Mouse (Mus musculus): ENCODE data around the gene Ube2cbp. TPM values are rescaled to one million over a fixed set of nuclear protein-coding genes. Genes with fewer than 3 reads are reported as not detected.

Gene Ube2cbp
- polyA plus RNA-seq, 1 experiment from 2014 or later: 5.4 TPM

- no peak overlapping the region for H3K27ac ChIP-seq
- H3K4me1 ChIP-seq: no peaks in the 10 kb centered on the region
- no peak overlapping the region for H3K4me2 ChIP-seq (replicated peaks)
- no peaks in the 10 kb centered on the region for H3K27me3 ChIP-seq
- no peak for ATAC-seq (ENCODE audit: insufficient number of reproducible peaks, insufficient read depth, low FRiP score, low TSS enrichment)
- H3K4me3 ChIP-seq: no peak overlapping the region
- H3K9me3 ChIP-seq: no peaks in the 10 kb centered on the region
- no peak overlapping the region for H3K9ac ChIP-seq
- no peaks in the 10 kb centered on the region for H3K36me3 ChIP-seq
- 73% methylated on average over 9 of the region's 9 CpGs for WGBS
These were observed 104.2 kb downstream of the Ube2cbp start for GRCm38 (mm10) chr9:86360536-86360935.

- no peaks in the 10 kb centered on the region for H3K36me3 ChIP-seq
- no peak overlapping the region for H3K27ac ChIP-seq
- no peak overlapping the region for H3K9ac ChIP-seq
- H3K4me3 ChIP-seq: no peak overlapping the region
- H3K27me3 ChIP-seq: no peaks in the 10 kb centered on the region
- WGBS: 79% methylated on average over 3 of the region's 3 CpGs
- no peaks in the 10 kb centered on the region for H3K4me1 ChIP-seq
- no peaks in the 10 kb centered on the region for H3K9me3 ChIP-seq
- no peak overlapping the region for H3K4me2 ChIP-seq (replicated peaks)
- ATAC-seq (ENCODE audit: insufficient number of reproducible peaks, insufficient read depth, low FRiP score, low TSS enrichment): no peak
These were observed 108.9 kb downstream of the Ube2cbp start for GRCm38 (mm10) chr9:86355851-86356250.

GRCm38 (mm10) chr9:86351491-86351890, 113.3 kb downstream of the Ube2cbp start:
- ATAC-seq (ENCODE audit: insufficient number of reproducible peaks, insufficient read depth, low FRiP score, low TSS enrichment): no peak
- Histone ChIP-seq H3K4me1 (no peaks in the 10 kb centered on the region), H3K36me3 (no peaks in the 10 kb centered on the region), H3K4me2 (replicated peaks) (no peak overlapping the region), H3K27me3 (no peaks in the 10 kb centered on the region), H3K4me3 (no peak overlapping the region), H3K9ac (no peak overlapping the region), H3K9me3 (no peaks in the 10 kb centered on the region), H3K27ac (no peak overlapping the region)
- 52% methylated on average over 3 of the region's 3 CpGs for WGBS

GRCm38 (mm10) chr9:86336792-86337191, 128.0 kb downstream of the Ube2cbp start:
- Histone ChIP-seq H3K36me3 (no peaks in the 10 kb centered on the region), H3K27ac (no peak overlapping the region), H3K4me3 (no peak overlapping the region), H3K9me3 (no peaks in the 10 kb centered on the region), H3K9ac (no peak overlapping the region), H3K4me1 (0 out of 2 replicates have a peak, but pooled peaks cover 5% of the 10 kb centered on the region), H3K4me2 (replicated peaks) (no peak overlapping the region), H3K27me3 (no peaks in the 10 kb centered on the region)
- 86% methylated on average over 2 of the region's 2 CpGs for WGBS
- ATAC-seq (ENCODE audit: insufficient number of reproducible peaks, insufficient read depth, low FRiP score, low TSS enrichment): no peak

- Histone ChIP-seq H3K4me2 (replicated peaks) (no peak overlapping the region), H3K9ac (no peak overlapping the region), H3K4me3 (no peak overlapping the region), H3K36me3 (no peaks in the 10 kb centered on the region), H3K4me1 (0 out of 2 replicates have a peak, but pooled peaks cover 5% of the 10 kb centered on the region), H3K27ac (no peak overlapping the region), H3K27me3 (no peaks in the 10 kb centered on the region), H3K9me3 (no peaks in the 10 kb centered on the region)
- ATAC-seq (ENCODE audit: insufficient number of reproducible peaks, insufficient read depth, low FRiP score, low TSS enrichment): no peak
- 60% methylated on average over 3 of the region's 3 CpGs for WGBS
These were observed 128.4 kb downstream of the Ube2cbp start for GRCm38 (mm10) chr9:86336361-86336760.

GRCm38 (mm10) chr9:86335588-86335987, 129.2 kb downstream of the Ube2cbp start:
- no peak for ATAC-seq (ENCODE audit: insufficient number of reproducible peaks, insufficient read depth, low FRiP score, low TSS enrichment)
- WGBS: 71% methylated on average over 4 of the region's 4 CpGs
- H3K27ac ChIP-seq: no peak overlapping the region

GRCm38 (mm10) chr9:86334357-86334756, 130.4 kb downstream of the Ube2cbp start:
- 81% methylated on average over 5 of the region's 5 CpGs for WGBS
- Histone ChIP-seq H3K4me3 (no peak overlapping the region), H3K4me1 (0 out of 2 replicates have a peak, but pooled peaks cover 5% of the 10 kb centered on the region), H3K27ac (no peak overlapping the region), H3K9me3 (no peaks in the 10 kb centered on the region), H3K4me2 (replicated peaks) (no peak overlapping the region), H3K36me3 (no peaks in the 10 kb centered on the region), H3K27me3 (no peaks in the 10 kb centered on the region), H3K9ac (no peak overlapping the region)
- no peak for ATAC-seq (ENCODE audit: insufficient number of reproducible peaks, insufficient read depth, low FRiP score, low TSS enrichment)

More at GRCm38 (mm10) chr9:86335588-86335987, 129.2 kb downstream of the Ube2cbp start:
- no peaks in the 10 kb centered on the region for H3K9me3 ChIP-seq
- no peaks in the 10 kb centered on the region for H3K36me3 ChIP-seq
- H3K4me3 ChIP-seq: no peak overlapping the region
- no peak overlapping the region for H3K4me2 ChIP-seq (replicated peaks)
- H3K4me1 ChIP-seq: 0 out of 2 replicates have a peak, but pooled peaks cover 5% of the 10 kb centered on the region
- no peak overlapping the region for H3K9ac ChIP-seq
- no peaks in the 10 kb centered on the region for H3K27me3 ChIP-seq

GRCm38 (mm10) chr9:86330591-86330990, 134.2 kb downstream of the Ube2cbp start:
- Histone ChIP-seq H3K4me2 (replicated peaks) (no peak overlapping the region), H3K9me3 (no peaks in the 10 kb centered on the region), H3K4me1 (no peaks in the 10 kb centered on the region), H3K36me3 (no peaks in the 10 kb centered on the region), H3K4me3 (no peak overlapping the region), H3K27ac (no peak overlapping the region), H3K27me3 (no peaks in the 10 kb centered on the region), H3K9ac (no peak overlapping the region)
- WGBS: 72% methylated on average over 3 of the region's 3 CpGs
- ATAC-seq (ENCODE audit: insufficient number of reproducible peaks, insufficient read depth, low FRiP score, low TSS enrichment): no peak

GRCm38 (mm10) chr9:86328270-86328669, 136.5 kb downstream of the Ube2cbp start:
- Histone ChIP-seq H3K4me1 (peaks cover 9% of the 10 kb centered on the region), H3K27ac (no peak overlapping the region), H3K4me3 (no peak overlapping the region), H3K4me2 (replicated peaks) (no peak overlapping the region), H3K9ac (no peak overlapping the region), H3K36me3 (no peaks in the 10 kb centered on the region), H3K9me3 (no peaks in the 10 kb centered on the region), H3K27me3 (no peaks in the 10 kb centered on the region)
- 74% methylated on average over 4 of the region's 4 CpGs for WGBS
- ATAC-seq (ENCODE audit: insufficient number of reproducible peaks, insufficient read depth, low FRiP score, low TSS enrichment): no peak

GRCm38 (mm10) chr9:86327341-86327740, 137.4 kb downstream of the Ube2cbp start:
- H3K9ac ChIP-seq: no peak overlapping the region
- no peaks in the 10 kb centered on the region for H3K36me3 ChIP-seq
- H3K4me2 ChIP-seq (replicated peaks): no peak overlapping the region
- H3K9me3 ChIP-seq: no peaks in the 10 kb centered on the region
- no peak for ATAC-seq (ENCODE audit: insufficient number of reproducible peaks, insufficient read depth, low FRiP score, low TSS enrichment)
- 56% methylated on average over 3 of the region's 3 CpGs for WGBS
- no peaks in the 10 kb centered on the region for H3K27me3 ChIP-seq
- H3K4me1 ChIP-seq: peaks cover 9% of the 10 kb centered on the region
- no peak overlapping the region for H3K4me3 ChIP-seq
- no peak overlapping the region for H3K27ac ChIP-seq

GRCm38 (mm10) chr9:86324772-86325171, 140.0 kb downstream of the Ube2cbp start:
- no peak overlapping the region for H3K9ac ChIP-seq
- H3K36me3 ChIP-seq: no peaks in the 10 kb centered on the region
- H3K9me3 ChIP-seq: no peaks in the 10 kb centered on the region
- ATAC-seq (ENCODE audit: insufficient number of reproducible peaks, insufficient read depth, low FRiP score, low TSS enrichment): no peak
- H3K27me3 ChIP-seq: no peaks in the 10 kb centered on the region
- no peak overlapping the region for H3K4me3 ChIP-seq
- H3K27ac ChIP-seq: peak overlapping the region; percentile 54; the same call in 1 of the 2 replicates
- 21% methylated on average over 1 of the region's 1 CpGs for WGBS
- H3K4me2 ChIP-seq (replicated peaks): no peak overlapping the region
- H3K4me1 ChIP-seq: peaks cover 9% of the 10 kb centered on the region

- Histone ChIP-seq H3K9me3 (no peaks in the 10 kb centered on the region), H3K4me2 (replicated peaks) (no peak overlapping the region), H3K4me3 (no peak overlapping the region), H3K27me3 (no peaks in the 10 kb centered on the region), H3K9ac (no peak overlapping the region), H3K36me3 (no peaks in the 10 kb centered on the region), H3K4me1 (peaks cover 5% of the 10 kb centered on the region; the same call in 1 of the 2 replicates), H3K27ac (no peak overlapping the region)
- 60% methylated on average over 6 of the region's 6 CpGs for WGBS
- no peak for ATAC-seq (ENCODE audit: insufficient number of reproducible peaks, insufficient read depth, low FRiP score, low TSS enrichment)
These were observed 145.1 kb downstream of the Ube2cbp start for GRCm38 (mm10) chr9:86319516-86320140.

All from embryonic facial prominence, embryonic 12.5 days (tissue).